Mouse (Mus musculus): ENCODE results near the gene Fxyd3.

The Fxyd3 gene

GRCm38 (mm10) chr7:31098697-31099611 lies 22.4 kb upstream of the Fxyd3 start:
- DNase-seq = no peak

DNA sequence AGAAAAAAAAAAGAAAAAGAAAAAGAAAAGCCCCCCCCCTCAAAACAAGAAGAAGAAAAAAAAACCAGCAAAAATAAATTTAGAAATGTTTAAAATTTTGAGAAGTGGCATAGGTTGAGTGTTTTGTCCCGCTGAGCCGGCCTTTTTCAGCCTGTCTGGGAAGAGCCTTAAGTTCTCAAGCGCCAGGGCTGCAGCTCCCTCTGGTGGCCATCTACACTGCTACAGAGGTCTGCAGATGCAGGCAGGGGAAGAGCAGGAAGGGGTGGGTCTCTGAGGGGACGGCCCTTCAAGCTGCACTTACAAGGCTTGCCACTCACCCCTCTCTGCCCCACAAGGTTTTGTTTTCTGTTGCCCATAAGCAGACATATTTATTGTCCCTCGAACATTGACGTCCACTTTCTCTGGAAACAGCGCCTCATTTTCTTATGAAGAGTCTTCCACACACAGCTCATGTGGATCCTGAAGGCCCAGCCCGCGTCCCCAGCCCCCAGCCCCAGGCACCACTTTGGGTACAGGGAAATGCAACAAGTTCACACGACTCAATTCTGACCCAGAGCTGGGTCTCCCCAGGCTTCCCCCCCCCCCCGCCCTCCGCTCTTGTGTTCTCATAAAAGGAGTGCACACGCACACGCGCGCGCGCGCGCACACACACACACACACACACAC lies 21.2 kb upstream of the Fxyd3 start:
- DNase-seq = peak; percentile 88 to 90

GRCm38 (mm10) chr7:31096892-31097564 lies 20.5 kb upstream of the Fxyd3 start:
- DNase-seq = no peak

DNA sequence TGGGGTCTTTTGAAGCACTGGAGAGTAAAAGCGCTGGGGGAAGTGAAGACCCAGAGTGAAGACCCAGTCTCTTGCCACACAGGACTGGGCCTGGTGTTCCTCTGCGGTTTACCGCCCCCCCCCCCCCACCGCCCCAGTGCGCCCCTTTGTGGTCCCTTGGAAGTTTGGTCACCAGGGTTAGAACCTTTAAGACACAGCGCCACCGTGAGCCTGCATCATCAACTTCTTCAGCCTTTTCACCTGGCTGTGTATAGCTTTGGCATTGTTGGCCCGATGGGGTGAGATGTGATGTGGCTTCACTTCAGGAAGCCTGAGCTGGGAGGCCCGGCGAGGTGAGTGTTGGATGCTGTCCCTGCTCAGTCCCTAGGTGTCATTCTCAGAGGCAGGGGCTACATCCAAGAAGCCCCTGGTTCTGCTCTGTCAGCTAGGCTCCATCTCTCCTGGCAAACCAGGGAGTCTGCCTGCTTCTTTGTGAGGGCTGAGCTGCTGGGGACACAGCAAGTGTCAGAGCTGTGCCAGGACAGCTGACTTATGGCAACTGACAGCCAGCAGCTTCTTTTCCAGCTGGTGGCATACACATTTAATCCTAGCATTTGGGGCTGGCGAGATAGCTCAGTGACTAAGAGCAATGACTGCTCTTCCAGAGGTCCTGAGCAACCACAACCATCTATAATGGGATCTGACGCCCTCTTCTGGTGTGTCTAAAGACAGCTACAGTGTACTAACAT lies 18.4 kb upstream of the Fxyd3 start:
- peak; percentile 55 for DNase-seq

GRCm38 (mm10) chr7:31089721-31090120 lies 13.2 kb upstream of the Fxyd3 start:
- DNase-seq = peak in 1 of 2 experiments; percentile 11

- no peak for DNase-seq
Measured at GRCm38 (mm10) chr7:31088206-31088605, 11.7 kb upstream of the Fxyd3 start.

GRCm38 (mm10) chr7:31087262-31087661 lies 10.8 kb upstream of the Fxyd3 start:
- no peak for DNase-seq

- no peak for DNase-seq
Measured at GRCm38 (mm10) chr7:31086175-31086755, 9.8 kb upstream of the Fxyd3 start.

DNA sequence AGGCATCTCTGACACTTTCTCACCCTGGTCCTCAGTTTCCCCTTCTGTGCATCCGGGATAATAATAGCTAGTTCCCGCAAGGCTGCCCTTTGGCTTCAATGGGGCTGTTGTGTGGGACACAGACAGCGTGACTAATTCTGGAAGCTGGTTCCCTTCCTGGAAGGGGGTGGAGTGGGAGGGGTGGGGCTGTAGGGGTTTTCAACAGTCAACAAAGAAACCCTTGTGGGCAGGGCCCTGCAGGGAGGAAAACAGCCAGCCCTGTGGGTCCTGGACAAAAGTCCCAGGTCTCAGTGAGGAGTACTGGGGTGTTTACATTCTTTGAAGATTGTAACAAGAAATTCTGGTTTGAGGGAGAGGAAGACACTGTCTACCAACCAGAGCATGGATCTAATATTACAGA lies 8.7 kb upstream of the Fxyd3 start:
- DNase-seq = no peak

- no peak for DNase-seq
Measured at GRCm38 (mm10) chr7:31084140-31084539, 7.6 kb upstream of the Fxyd3 start.

DNA sequence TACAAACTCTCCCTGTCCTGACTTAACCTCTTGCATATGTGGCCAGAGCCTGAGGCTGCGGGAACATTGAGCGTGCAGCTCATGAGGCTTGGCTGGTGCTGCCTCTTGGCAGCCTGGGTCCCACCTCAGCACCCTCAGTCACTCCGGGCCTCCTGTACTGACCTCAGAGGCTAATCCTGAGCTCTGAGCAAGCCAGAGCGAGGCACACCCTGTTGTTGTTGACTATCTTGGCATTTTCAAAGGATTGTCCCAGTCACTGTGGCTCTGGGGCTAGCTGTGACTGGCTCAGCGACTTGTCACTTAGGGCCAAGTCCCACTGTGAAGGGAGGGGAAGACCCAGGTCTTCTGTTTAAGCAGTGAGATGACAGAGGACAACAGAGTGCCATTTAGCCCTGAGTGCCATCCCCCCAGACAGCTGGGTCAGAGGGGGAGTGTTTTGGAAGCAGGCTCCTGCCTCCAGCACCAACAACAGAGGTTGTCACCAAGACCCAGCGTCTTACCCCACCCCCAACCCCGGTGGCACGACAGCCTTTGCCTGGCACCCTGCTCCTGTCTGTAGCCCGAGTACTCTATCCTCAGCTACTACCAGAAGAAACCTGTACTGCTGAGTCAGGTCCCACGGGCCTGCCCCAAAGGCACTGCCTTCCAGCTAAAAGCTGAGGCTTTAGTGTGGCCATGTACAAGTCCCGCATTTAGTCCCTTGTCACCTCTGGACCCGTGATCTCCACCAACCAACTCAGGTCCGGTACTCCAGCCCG lies 6.5 kb upstream of the Fxyd3 start:
- DNase-seq = no peak

- DNase-seq = no peak
Measured at GRCm38 (mm10) chr7:31082106-31082505, 5.6 kb upstream of the Fxyd3 start.

GRCm38 (mm10) chr7:31081106-31081505 lies 4.6 kb upstream of the Fxyd3 start:
- DNase-seq = no peak

DNA sequence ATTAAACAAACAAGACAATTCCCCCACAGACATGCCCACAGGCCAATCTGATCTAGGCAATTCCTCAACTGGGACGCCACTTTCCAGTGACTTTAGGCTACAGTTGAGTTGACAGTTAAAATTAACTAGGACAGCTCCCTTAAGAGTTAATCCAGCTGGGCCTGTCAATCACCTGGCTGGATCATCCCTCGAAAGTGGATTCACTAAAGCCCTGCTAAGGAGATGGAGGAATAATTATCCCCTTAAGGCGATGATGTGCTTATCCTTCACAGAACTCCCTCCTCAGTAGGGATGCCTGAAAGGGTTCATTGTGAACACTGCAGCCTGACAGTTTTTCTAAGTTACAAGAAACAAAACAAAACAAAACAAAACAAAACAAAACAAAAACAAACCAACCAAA lies 4.1 kb upstream of the Fxyd3 start:
- DNase-seq = no peak

GRCm38 (mm10) chr7:31079670-31080069 lies 3.2 kb upstream of the Fxyd3 start:
- DNase-seq = no peak

- DNase-seq = peak in 1 of 2 experiments; percentile 18
Measured at GRCm38 (mm10) chr7:31077885-31078445, 1.5 kb upstream of the Fxyd3 start.

GRCm38 (mm10) chr7:31077470-31077869 lies 966 bp upstream of the Fxyd3 start:
- DNase-seq = no peak

- DNase-seq = no peak
Measured at GRCm38 (mm10) chr7:31074713-31075069, 1.8 kb downstream of the Fxyd3 start.

DNA sequence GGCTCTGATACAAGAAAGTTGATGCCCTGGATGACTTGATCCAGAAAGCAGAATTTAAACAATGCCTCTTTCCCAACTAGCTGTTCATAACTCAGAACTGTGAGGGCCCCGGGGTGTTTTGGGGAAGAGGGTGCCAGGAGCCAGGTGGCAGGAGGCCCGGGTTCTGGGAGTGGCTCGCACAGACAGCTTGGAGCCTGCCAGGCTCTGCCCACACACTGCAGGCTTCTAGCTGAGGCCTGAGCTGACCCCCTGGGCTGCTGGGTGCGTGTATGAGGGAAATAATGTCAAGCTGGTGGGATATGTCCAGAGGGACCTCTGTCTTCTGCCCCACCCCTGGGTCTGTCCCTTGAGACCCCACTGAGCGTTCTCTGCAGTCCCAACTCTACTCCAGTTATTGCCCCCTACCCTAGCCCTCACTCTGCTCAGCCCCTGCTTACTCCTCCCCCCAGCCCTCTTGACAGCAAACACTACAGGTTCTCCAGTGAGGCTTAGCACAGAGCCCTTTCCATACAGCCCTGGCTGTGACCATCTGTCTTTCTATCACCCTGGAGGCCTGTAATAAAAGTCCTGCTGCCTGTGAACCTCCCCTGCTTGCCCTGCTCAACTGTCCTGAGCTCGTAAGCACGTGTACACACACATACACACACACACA lies 2.3 kb downstream of the Fxyd3 start:
- no peak for DNase-seq

DNA sequence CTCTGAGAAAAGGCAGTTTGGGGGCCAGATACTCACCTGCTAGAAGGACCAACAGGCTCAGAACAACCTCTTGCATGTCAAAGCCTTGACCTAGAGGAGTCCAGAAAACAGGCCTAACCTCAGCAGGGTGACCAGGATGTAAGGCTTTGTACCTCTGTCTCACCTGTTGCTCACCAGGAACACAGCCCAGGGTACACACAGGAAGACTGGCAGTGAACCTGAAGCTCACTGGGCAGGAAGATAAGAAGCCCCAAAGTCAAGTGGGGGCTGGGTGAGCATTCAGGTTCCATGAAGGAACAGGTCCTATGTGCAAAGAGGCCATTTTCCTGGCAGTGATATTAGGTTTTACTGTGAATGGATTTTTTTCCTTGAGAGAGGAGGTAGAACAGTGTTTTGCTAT lies 3.0 kb downstream of the Fxyd3 start:
- DNase-seq = no peak

DNA sequence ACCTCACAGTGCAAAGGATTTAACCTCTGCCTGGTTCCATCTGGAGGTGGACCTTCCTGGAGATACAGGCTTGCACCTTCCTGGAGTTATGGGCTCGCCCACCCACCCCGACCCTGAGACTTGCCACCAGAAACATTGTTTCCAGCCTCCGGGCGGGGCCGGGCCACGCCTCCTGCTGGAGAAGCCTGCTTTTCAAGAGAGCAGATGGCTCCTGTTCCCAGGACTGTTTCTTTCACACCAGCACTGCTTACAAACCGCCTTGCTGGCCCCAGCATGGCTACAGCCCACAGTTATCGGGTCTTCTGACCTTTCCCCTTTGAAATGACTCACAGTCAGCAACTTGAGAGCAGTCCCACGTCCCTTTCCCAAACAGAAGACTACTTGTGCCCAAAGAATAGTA lies 4.2 kb downstream of the Fxyd3 start:
- no peak for DNase-seq
